Mouse (Mus musculus): ENCODE measurements at regions not wholly inside any gene's neighbourhood (a gene's known extent, or its start where the extent isn't known, plus 50 kb on each side); places are given as distances from the start of the nearest gene placed in this dataset.

- no peak for TF ChIP-seq GATA1 (IDR thresholded peaks at IDR 0.05; ENCODE audit: borderline replicate concordance, low read length)
- no peak for TF ChIP-seq FLI1 (IDR thresholded peaks at IDR 0.05; ENCODE audit: low read length)
Observed at GRCm38 (mm10) chr11:31777531-31777930, 94.5 kb upstream of the Cpeb4 start.
